Mouse (Mus musculus): Measurements from ENCODE around the gene Klk14. TPM values are rescaled to one million over a fixed set of nuclear protein-coding genes. Genes with fewer than 3 reads are reported as not detected.
"Not testable (repeated sequence)": the region's sequence is repeated elsewhere in the genome, so short reads cannot be mapped to it uniquely, and the experiment has no call there.

Gene Klk14
- polyA plus RNA-seq, 1 experiment from 2014 or later = not detected

- peaks cover 8% of the 10 kb centered on the region for H3K4me1 ChIP-seq
- H3K27ac ChIP-seq = peak overlapping the region; percentile 91
- peaks cover 30% of the 10 kb centered on the region for H3K36me3 ChIP-seq
- no peak for DNase-seq (ENCODE audit: low spot score)
- peak overlapping the region; percentile 78 for H3K4me3 ChIP-seq
- H3K9me3 ChIP-seq = no peaks in the 10 kb centered on the region
- H3K27me3 ChIP-seq (ENCODE audit: insufficient read depth, poor library complexity, severe bottlenecking) = no peaks in the 10 kb centered on the region
- WGBS = 17% methylated on average over 10 of the region's 10 CpGs
Observed at GRCm38 (mm10) chr7:43672581-43673260, 17.5 kb upstream of the Klk14 start.

- Histone ChIP-seq H3K4me3 (no peak overlapping the region), H3K27ac (no peak overlapping the region), H3K36me3 (peaks cover 38% of the 10 kb centered on the region), H3K4me1 (peaks cover 8% of the 10 kb centered on the region), H3K27me3 (ENCODE audit: insufficient read depth, poor library complexity, severe bottlenecking) (no peaks in the 10 kb centered on the region), H3K9me3 (no peaks in the 10 kb centered on the region)
- WGBS = 87% methylated on average over 32 of the region's 32 CpGs
- no peak for DNase-seq (ENCODE audit: low spot score)
Observed at GRCm38 (mm10) chr7:43675091-43675490, 15.1 kb upstream of the Klk14 start.

GRCm38 (mm10) chr7:43678517-43678916, 11.7 kb upstream of the Klk14 start:
- DNase-seq (ENCODE audit: low spot score) = no peak
- Histone ChIP-seq H3K27ac (no peak overlapping the region), H3K9me3 (no peaks in the 10 kb centered on the region), H3K4me3 (no peak overlapping the region), H3K4me1 (no peaks in the 10 kb centered on the region), H3K36me3 (peaks cover 38% of the 10 kb centered on the region), H3K27me3 (ENCODE audit: insufficient read depth, poor library complexity, severe bottlenecking) (no peaks in the 10 kb centered on the region)

GRCm38 (mm10) chr7:43680960-43681359, 9.3 kb upstream of the Klk14 start:
- no peaks in the 10 kb centered on the region for H3K9me3 ChIP-seq
- no peak for DNase-seq (ENCODE audit: low spot score)
- 18% methylated on average over 5 of the region's 5 CpGs for WGBS
- H3K27me3 ChIP-seq (ENCODE audit: insufficient read depth, poor library complexity, severe bottlenecking) = no peaks in the 10 kb centered on the region
- no peak overlapping the region for H3K4me3 ChIP-seq
- H3K36me3 ChIP-seq = peaks cover 25% of the 10 kb centered on the region
- no peak overlapping the region for H3K27ac ChIP-seq
- H3K4me1 ChIP-seq = no peaks in the 10 kb centered on the region

- H3K36me3 ChIP-seq; H3K4me3 ChIP-seq; H3K4me1 ChIP-seq; DNase-seq (ENCODE audit: low spot score); H3K27me3 ChIP-seq (ENCODE audit: insufficient read depth, poor library complexity, severe bottlenecking); H3K27ac ChIP-seq; H3K9me3 ChIP-seq: not testable (repeated sequence)
- 29% methylated on average over 1 of the region's 1 CpGs for WGBS
Observed at GRCm38 (mm10) chr7:43682511-43682910, 7.7 kb upstream of the Klk14 start.

- DNase-seq (ENCODE audit: low spot score) = no peak
- Histone ChIP-seq H3K4me1 (no peaks in the 10 kb centered on the region), H3K9me3 (no peaks in the 10 kb centered on the region), H3K27ac (no peak overlapping the region), H3K36me3 (no peaks in the 10 kb centered on the region), H3K27me3 (ENCODE audit: insufficient read depth, poor library complexity, severe bottlenecking) (no peaks in the 10 kb centered on the region), H3K4me3 (no peak overlapping the region)
- WGBS = 45% methylated on average over 7 of the region's 7 CpGs
Observed at GRCm38 (mm10) chr7:43685088-43685487, 5.1 kb upstream of the Klk14 start.

GRCm38 (mm10) chr7:43710031-43710430, 19.8 kb downstream of the Klk14 start:
- Histone ChIP-seq H3K27ac (no peak overlapping the region), H3K4me1 (peaks cover 13% of the 10 kb centered on the region), H3K9me3 (no peaks in the 10 kb centered on the region), H3K27me3 (ENCODE audit: insufficient read depth, poor library complexity, severe bottlenecking) (peaks cover 5% of the 10 kb centered on the region; the same call in 1 of the 2 replicates), H3K36me3 (no peaks in the 10 kb centered on the region), H3K4me3 (no peak overlapping the region)
- 89% methylated on average over 3 of the region's 3 CpGs for WGBS
- DNase-seq (ENCODE audit: low spot score) = no peak

GRCm38 (mm10) chr7:43712267-43712666, 22.0 kb downstream of the Klk14 start, which contains the start of gene Klk13:
Gene Klk13 (plus strand): TSS chr7:43712567.
- no peak for DNase-seq (ENCODE audit: low spot score)
- H3K4me1 ChIP-seq = peaks cover 13% of the 10 kb centered on the region
- 52% methylated on average over 4 of the region's 4 CpGs for WGBS
- no peaks in the 10 kb centered on the region for H3K36me3 ChIP-seq
- H3K4me3 ChIP-seq = peak within 1 kb of the TSS; percentile 38
- H3K27me3 ChIP-seq (ENCODE audit: insufficient read depth, poor library complexity, severe bottlenecking) = peaks cover 5% of the 10 kb centered on the region; the same call in 1 of the 2 replicates
- no peak within 1 kb of the TSS for H3K27ac ChIP-seq
- no peaks in the 10 kb centered on the region for H3K9me3 ChIP-seq

GRCm38 (mm10) chr7:43712917-43713316, 22.7 kb downstream of the Klk14 start:
- 1% methylated on average over 9 of the region's 9 CpGs for WGBS
- H3K9me3 ChIP-seq = no peaks in the 10 kb centered on the region
- H3K27me3 ChIP-seq (ENCODE audit: insufficient read depth, poor library complexity, severe bottlenecking) = peaks cover 5% of the 10 kb centered on the region; the same call in 1 of the 2 replicates
- H3K4me3 ChIP-seq = peak overlapping the region; percentile 38
- no peaks in the 10 kb centered on the region for H3K36me3 ChIP-seq
- H3K27ac ChIP-seq = no peak overlapping the region
- H3K4me1 ChIP-seq = peaks cover 13% of the 10 kb centered on the region
- DNase-seq (ENCODE audit: low spot score) = no peak

GRCm38 (mm10) chr7:43713741-43714351, 23.6 kb downstream of the Klk14 start:
- Histone ChIP-seq H3K27me3 (ENCODE audit: insufficient read depth, poor library complexity, severe bottlenecking) (peaks cover 5% of the 10 kb centered on the region; the same call in 1 of the 2 replicates), H3K9me3 (no peaks in the 10 kb centered on the region), H3K27ac (no peak overlapping the region), H3K4me3 (peak overlapping the region; percentile 38), H3K4me1 (peaks cover 13% of the 10 kb centered on the region), H3K36me3 (no peaks in the 10 kb centered on the region)
- no peak for DNase-seq (ENCODE audit: low spot score)
- WGBS = 6% methylated on average over 19 of the region's 19 CpGs

Other genes starting within 250 kb of the Klk14 start
- not detected in 2 replicates for gene Cldnd2, start 249.6 kb upstream of the Klk14 start, polyA plus RNA-seq (2016; fragmentation: Nextera tagmentation; extraction: Ambion mirVana)
- 505 and 580 TPM in 2 replicates for gene Etfb, start 246.3 kb upstream of the Klk14 start, polyA plus RNA-seq (2016; fragmentation: Nextera tagmentation; extraction: Ambion mirVana)
- gene Gm45233, start 246.3 kb upstream of the Klk14 start, polyA plus RNA-seq (2016; fragmentation: Nextera tagmentation; extraction: Ambion mirVana) = not detected in 2 replicates
- 1.4 and 1.5 TPM in 2 replicates for gene Vsig10l, start 227.3 kb upstream of the Klk14 start, polyA plus RNA-seq (2016; fragmentation: Nextera tagmentation; extraction: Ambion mirVana)
- 0.20 TPM in 1 of 2 replicates, not detected in the other for gene Iglon5, start 200.3 kb upstream of the Klk14 start, polyA plus RNA-seq (2016; fragmentation: Nextera tagmentation; extraction: Ambion mirVana)
- gene 4931406B18Rik, start 184.5 kb upstream of the Klk14 start, polyA plus RNA-seq (2016; fragmentation: Nextera tagmentation; extraction: Ambion mirVana) = not detected in 2 replicates
- 0.34 and 0.37 TPM in 2 replicates for gene Cd33, start 146.0 kb upstream of the Klk14 start, polyA plus RNA-seq (2016; fragmentation: Nextera tagmentation; extraction: Ambion mirVana)
- gene Zfp658, start 128.2 kb upstream of the Klk14 start, polyA plus RNA-seq (2016; fragmentation: Nextera tagmentation; extraction: Ambion mirVana) = 1.4 and 2.1 TPM in 2 replicates
- 9.7 and 10.0 TPM in 2 replicates for gene Zfp719, start 110.8 kb upstream of the Klk14 start, polyA plus RNA-seq (2016; fragmentation: Nextera tagmentation; extraction: Ambion mirVana)
- gene Zfp819, start 83.2 kb upstream of the Klk14 start, polyA plus RNA-seq (2016; fragmentation: Nextera tagmentation; extraction: Ambion mirVana) = 0.06 and 0.21 TPM in 2 replicates
- not detected in 2 replicates for gene Ceacam18, start 55.7 kb upstream of the Klk14 start, polyA plus RNA-seq (2016; fragmentation: Nextera tagmentation; extraction: Ambion mirVana)
- 0.70 TPM in 1 of 2 replicates, not detected in the other for gene Siglece, start 30.3 kb upstream of the Klk14 start, polyA plus RNA-seq (2016; fragmentation: Nextera tagmentation; extraction: Ambion mirVana)
- 9.0 and 12.0 TPM in 2 replicates for gene Ctu1, start 18.4 kb upstream of the Klk14 start, polyA plus RNA-seq (2016; fragmentation: Nextera tagmentation; extraction: Ambion mirVana)
- gene Klk13, start 22.1 kb downstream of the Klk14 start, polyA plus RNA-seq (2016; fragmentation: Nextera tagmentation; extraction: Ambion mirVana) = 0.67 and 0.78 TPM in 2 replicates
- not detected in 2 replicates for gene Klk12, start 78.5 kb downstream of the Klk14 start, polyA plus RNA-seq (2016; fragmentation: Nextera tagmentation; extraction: Ambion mirVana)
- gene Klk11, start 84.2 kb downstream of the Klk14 start, polyA plus RNA-seq (2016; fragmentation: Nextera tagmentation; extraction: Ambion mirVana) = not detected in 2 replicates
- gene Klk10, start 90.6 kb downstream of the Klk14 start, polyA plus RNA-seq (2016; fragmentation: Nextera tagmentation; extraction: Ambion mirVana) = 0.20 and 0.28 TPM in 2 replicates
- not detected in 2 replicates for gene Klk9, start 101.5 kb downstream of the Klk14 start, polyA plus RNA-seq (2016; fragmentation: Nextera tagmentation; extraction: Ambion mirVana)
- gene Klk8, start 107.2 kb downstream of the Klk14 start, polyA plus RNA-seq (2016; fragmentation: Nextera tagmentation; extraction: Ambion mirVana) = 25.2 and 28.5 TPM in 2 replicates
- gene Klk7, start 120.9 kb downstream of the Klk14 start, polyA plus RNA-seq (2016; fragmentation: Nextera tagmentation; extraction: Ambion mirVana) = not detected in 2 replicates
- gene Klk6, start 134.1 kb downstream of the Klk14 start, polyA plus RNA-seq (2016; fragmentation: Nextera tagmentation; extraction: Ambion mirVana) = not detected in 2 replicates
- 0.14 TPM in 1 of 2 replicates, not detected in the other for gene Klk5, start 151.6 kb downstream of the Klk14 start, polyA plus RNA-seq (2016; fragmentation: Nextera tagmentation; extraction: Ambion mirVana)
- gene Klk4, start 190.7 kb downstream of the Klk14 start, polyA plus RNA-seq (2016; fragmentation: Nextera tagmentation; extraction: Ambion mirVana) = 0.10 TPM in 1 of 2 replicates, not detected in the other
- not detected in 2 replicates for gene Klk15, start 243.3 kb downstream of the Klk14 start, polyA plus RNA-seq (2016; fragmentation: Nextera tagmentation; extraction: Ambion mirVana)

Data from heart, embryonic 10.5 days (tissue).